Mouse (Mus musculus) regulatory T cell (primary cell): ENCODE measurements around the gene Phyhd1.

ENCODE experiments used
- in situ Hi-C: fragments of 300-600 bp; cut with MboI, MseI; formaldehyde crosslinking; loops from one replicate; pipeline ENCODE4 v1.15.1; 2025; ENCODE audit warnings: high pct_unique_total_duplicates

Gene Phyhd1

DNA sequence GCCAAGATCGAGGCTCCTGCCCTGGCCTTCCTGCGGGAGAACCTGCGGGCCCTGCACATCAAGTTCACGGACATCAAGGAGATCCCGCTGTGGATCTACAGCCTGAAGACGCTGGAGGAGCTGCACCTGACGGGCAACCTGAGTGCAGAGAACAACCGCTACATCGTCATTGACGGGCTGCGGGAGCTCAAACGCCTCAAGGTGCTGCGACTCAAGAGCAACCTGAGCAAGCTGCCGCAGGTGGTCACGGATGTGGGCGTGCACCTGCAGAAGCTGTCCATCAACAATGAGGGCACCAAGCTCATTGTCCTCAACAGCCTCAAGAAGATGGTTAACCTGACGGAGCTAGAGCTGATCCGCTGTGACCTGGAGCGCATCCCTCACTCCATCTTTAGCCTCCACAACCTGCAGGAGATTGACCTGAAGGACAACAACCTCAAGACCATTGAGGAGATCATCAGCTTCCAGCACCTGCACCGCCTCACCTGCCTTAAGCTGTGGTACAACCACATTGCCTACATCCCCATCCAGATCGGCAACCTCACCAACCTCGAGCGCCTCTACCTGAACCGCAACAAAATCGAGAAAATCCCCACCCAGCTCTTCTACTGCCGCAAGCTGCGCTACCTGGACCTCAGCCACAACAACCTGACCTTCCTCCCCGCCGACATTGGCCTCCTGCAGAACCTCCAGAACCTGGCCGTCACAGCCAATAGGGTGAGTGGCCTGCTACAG, 9.2 kb upstream of the Phyhd1 start:
- in situ Hi-C loops = no loop called here

DNA sequence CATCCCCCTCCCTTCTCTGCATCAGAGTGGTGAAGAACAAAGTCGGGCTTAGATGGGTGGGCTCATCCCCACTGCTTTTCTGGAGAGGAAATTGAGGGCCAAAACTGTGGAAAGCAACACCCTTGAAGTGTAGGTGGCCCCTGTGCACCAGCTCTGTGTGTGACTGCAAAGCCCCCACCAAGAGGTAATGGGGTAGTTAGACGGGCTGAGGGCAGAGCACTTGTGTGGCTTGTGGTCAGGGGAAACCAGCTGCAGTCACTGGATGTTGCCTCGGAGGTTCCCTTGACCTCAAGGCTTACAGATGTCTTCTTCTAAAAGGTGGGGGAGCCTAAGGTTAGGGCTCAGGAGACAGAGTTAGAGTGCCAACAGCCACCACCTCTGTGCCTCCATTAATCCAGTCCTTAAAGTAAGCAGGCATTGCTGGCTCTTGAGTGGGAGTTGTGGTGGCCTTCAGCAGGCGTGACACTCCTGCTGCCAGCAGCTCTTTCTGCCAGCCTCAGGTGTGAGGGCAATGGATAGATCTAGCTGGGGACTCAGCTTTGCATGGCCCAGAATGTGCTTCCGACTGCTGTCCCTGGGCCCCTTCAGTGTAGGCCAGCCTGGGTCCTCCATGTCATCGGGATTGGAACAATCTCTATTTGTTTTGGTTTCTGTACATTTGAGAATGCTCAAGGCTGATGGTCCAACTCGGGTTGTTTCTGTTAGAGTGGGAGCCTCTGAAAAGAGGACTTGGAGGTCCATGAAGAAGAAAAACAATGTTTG, 8.1 kb upstream of the Phyhd1 start:
- in situ Hi-C loops = no loop called here

DNA sequence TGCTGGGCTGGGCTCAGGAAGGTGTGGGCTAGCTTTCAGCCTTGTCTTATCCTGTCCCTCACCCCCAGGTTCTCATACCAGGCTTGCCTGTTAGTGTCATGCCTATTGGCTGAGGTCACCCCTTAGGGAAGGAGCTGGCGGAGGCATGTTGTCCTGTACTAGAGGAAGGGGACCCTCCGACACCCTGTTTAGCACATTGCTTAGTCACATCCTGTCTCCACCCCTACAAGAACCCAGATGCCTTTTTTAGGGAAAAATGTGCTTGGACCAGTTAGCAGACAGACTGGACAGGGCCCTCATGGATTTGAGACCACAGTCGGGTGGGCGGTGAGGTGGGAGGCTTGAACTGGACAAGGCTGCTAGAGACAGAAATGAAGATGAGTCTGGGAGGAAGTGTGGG, 7.4 kb upstream of the Phyhd1 start:
- in situ Hi-C loops = no loop called here

DNA sequence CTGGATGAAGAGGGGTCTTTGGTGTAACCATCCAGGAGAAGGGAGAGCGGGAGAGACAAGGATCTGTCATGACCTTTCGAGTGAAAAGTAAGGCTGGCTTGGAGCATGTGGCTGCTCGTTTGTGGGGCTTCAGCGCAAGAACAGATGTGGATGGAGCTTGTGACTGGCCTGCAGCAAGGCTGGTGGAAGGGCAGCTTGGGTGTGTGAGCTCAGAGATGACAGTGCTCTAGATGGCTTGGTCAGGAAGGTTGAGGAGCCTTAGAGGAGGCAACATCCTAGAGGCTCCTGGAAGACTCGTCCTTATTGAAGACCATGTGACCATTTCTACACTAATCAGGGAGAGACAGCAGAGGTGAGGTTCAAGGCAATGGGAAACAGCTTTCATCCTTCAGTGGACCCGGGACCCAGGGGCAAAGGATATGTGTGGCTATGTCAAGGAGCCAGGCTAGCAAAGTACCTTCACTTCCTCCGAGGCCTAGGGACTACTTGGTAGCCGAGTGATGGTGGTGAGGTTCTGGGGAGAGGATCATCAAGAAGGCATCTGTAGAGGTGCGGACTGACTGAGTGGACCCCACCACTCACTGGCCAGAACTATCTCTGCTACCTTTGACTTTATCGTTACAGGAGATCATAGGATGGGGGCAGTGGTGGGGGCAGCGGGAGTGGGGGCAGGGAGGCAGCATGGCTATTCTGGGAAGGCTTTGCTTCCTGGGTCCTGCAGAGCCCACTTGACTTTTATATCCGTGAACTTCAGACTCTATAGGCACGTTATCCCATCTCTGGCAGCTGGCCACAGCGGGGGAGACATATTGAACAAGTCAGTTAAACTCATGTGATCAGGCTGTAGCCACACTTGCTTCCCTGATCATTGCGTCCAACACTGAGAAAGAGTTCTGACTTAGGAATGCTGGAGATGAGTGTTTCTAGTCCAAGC, 6.6 kb upstream of the Phyhd1 start:
- in situ Hi-C loops = no loop called here

GRCm38 (mm10) chr2:30261064-30261736, 4.8 kb upstream of the Phyhd1 start:
- in situ Hi-C loops = no loop called here

GRCm38 (mm10) chr2:30261921-30262839, 3.8 kb upstream of the Phyhd1 start:
- in situ Hi-C loops = no loop called here

DNA sequence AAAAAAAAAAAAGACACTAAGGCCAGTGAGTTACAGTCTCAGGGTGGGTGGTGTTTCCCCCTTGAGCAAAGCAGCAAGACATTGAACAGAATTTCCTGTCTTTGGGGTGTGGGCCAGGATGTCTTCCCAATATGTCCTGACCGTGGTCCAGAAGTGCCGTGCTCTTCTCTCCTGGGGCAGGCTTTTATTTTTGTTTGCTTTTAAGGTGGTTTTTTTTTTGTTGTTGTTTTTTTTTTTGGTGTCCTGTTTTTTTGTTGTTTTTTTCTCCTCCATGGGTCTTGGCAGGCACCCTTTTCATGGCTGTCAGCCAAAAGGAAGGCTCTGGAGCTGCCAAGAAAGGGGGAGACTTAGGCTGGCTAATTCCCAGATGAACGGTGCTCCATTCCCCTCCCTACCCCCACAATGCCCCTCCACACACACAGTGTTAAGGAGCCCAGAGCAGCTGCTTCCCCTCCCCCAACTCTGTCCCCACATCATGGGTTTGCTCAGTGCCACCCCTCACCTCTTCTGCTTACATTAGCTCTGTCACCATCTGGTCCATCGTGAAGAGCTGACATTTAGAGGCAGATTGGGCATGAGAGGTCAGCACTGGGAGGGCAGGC, 3.1 kb upstream of the Phyhd1 start:
- in situ Hi-C loops = no loop called here

GRCm38 (mm10) chr2:30263811-30264210, 2.2 kb upstream of the Phyhd1 start:
- in situ Hi-C loops = no loop called here

- in situ Hi-C loops = no loop called here
Measured at GRCm38 (mm10) chr2:30264671-30265519, 1.1 kb upstream of the Phyhd1 start.

- in situ Hi-C loops = no loop called here
Measured at GRCm38 (mm10) chr2:30266392-30266941, 464 bp downstream of the Phyhd1 start.

GRCm38 (mm10) chr2:30267466-30267865, 1.5 kb downstream of the Phyhd1 start:
- in situ Hi-C loops = no loop called here

GRCm38 (mm10) chr2:30268371-30268770, 2.4 kb downstream of the Phyhd1 start:
- in situ Hi-C loops = no loop called here

- in situ Hi-C loops = no loop called here
Measured at GRCm38 (mm10) chr2:30269241-30269990, 3.4 kb downstream of the Phyhd1 start.

DNA sequence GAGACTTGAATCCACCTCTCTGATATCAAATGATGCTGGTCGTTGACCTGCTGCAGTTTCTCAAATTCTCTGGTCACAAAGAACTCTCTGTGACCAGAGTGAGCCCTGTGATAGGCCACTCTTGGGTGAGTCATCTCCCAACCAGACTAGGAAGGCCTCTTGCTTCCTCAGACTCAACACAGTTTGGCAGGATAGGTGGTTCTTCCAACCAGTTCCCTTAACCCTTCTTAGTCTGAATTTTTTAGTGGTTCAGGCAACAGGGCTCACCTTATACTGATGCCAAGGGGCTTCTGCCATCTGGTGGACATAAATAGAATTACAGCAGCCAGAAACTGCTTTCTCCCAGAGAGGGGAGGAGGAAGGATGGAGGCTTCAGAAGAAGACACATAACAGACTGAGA, 4.1 kb downstream of the Phyhd1 start:
- in situ Hi-C loops = loop anchor here (10.0 kb wide), 1 partner anchor 95 kb away; the partner anchor contains the start of genes Endog and Spout1

GRCm38 (mm10) chr2:30280743-30281142, 14.7 kb downstream of the Phyhd1 start, which contains the start of gene Gm28038:
Gene Gm28038 (plus strand): TSS chr2:30281043.
- in situ Hi-C loops = no loop called here

DNA sequence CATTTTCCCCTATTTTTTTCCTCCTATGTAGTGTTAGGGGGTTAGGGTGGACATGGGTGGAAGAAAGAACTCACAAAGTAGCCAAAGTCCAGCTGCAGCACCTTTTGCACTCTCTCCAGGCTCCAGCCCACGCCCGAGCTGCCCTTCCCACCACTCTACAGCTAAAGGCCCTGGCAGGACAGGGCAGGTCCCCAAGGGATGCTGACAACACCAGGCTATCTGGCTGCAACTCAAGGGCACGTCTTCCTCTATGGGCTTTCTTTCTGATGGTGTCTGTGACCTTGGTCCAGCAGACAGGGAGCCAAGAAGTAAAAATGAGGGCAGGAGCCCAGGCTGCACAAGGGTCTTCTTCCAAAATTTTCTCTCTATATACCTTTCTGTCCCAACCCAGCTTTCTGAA, 15.6 kb downstream of the Phyhd1 start:
- in situ Hi-C loops = no loop called here

GRCm38 (mm10) chr2:30283193-30283592, 17.2 kb downstream of the Phyhd1 start:
- in situ Hi-C loops = no loop called here

GRCm38 (mm10) chr2:30285004-30285403, 19.0 kb downstream of the Phyhd1 start:
- in situ Hi-C loops = no loop called here
